Mouse (Mus musculus) ovary, adult 18-20 months (tissue): ENCODE measurements around the gene Troap.

Experiments used
- DNase-seq: peaks from one replicate; pipeline ENCODE4 v3.0.0; 2022; ENCODE audit warnings: low spot score, mixed read lengths

The Troap gene

DNA sequence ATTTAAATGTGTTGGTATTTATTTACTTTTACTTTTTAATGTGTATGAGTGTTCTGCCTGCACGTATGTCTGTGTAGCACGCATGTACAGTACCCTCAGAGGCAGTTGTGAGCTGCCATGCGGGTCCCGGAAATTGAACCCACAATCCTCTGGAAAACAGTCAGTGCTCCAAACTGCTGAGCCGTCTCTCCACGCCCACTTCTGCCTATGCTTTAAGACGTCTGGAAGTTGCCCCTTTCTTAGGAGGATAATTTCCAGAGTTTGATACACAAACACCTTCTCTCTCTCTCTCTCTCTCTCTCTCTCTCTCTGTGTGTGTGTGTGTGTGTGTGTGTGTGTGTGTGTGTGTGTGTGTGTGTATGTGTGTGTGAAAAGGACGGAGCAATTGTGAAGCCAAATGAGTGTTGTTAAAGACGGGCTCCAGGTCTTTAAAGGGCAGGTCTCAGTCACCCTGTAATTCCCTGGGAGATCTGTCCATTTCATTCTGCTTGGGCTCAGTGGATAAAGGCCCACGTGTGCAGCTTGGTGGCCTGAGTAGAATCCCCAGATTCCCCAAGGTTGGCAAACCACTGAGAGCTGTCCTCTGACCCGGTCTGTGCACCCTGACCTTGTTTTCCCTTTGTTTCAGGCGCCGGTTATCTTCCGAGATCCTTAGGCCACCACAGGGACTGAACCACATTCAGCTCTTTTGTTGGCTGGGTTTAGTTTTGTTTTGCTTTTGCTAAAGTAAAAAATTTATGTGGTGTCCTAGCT is 40.1 kb downstream of the Troap start:
- peak; percentile 41 for DNase-seq

DNA sequence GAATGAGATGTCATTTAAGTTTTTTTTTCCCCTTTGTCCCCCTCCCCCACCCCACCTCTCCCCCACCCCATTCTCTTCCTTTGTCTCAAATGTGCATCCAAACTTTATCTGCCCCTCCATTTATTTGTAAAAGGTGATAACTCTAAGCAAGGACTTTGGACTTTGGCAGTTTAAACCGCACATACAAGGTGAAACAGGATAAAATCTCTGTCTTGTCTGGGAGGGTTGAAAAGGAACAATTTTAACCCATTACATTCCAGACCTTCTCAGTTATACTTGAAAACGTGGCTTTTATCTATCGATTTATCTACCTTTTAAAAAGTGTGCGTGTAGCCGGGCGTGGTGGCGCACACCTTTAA is 40.7 kb downstream of the Troap start:
- no peak for DNase-seq

DNA sequence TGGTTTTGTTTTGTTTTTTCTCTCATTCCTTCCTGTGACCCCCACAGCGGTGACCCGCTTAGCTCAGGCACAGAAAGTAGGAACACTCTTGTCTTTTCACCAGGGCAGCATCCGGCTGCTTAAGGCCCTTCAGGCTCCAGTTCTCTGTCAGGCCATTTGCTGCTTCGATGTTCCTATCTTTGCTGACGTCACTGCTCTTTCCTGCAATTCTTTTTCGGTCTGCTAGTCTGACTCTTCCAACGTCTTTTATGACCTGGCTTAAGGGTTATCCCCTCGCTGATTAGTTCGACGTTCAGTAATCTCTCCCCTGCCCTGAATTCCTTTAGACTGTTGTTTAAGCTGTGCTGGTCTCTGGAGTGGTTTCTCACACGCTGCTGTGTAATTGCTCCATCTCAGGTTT is 42.2 kb downstream of the Troap start:
- no peak for DNase-seq

DNA sequence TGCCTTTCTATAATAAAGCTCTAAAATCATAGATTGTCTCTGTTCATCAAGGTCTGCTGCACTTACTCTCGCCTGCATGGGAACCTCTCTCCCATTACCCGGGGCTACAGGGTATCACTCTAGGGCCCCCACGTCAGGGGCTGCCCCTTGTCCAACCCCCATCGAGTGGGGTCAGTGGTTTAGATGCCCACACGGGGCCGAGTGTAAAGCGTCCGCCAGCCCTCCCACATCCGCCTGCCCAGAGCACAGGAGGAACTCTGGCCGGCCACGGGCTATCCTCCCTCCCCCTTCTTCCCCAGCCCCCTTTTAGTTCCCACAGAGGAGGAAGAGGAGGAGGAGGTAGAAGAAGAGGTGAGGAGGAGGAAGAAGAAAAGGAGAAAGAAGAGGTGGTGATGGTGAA is 46.4 kb downstream of the Troap start:
- no peak for DNase-seq

DNA sequence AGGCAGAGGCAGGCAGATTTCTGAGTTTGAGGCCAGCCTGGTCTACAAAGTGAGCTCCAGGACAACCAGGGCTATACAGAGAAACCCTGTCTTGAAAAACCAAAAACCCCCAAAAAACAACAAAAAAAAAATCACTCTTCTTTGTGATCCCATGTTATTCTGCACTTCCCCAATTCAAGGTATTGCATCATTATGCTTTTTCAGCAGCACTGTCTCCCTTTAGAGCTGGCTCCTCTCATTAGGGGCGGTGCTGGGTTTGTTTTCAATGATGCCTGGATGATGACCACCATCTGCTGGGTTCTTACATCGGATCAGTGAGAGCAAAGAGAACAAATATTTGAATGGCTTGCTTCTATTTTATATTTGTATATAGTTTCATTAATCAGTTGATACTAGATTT is 48.3 kb downstream of the Troap start:
- no peak for DNase-seq

DNA sequence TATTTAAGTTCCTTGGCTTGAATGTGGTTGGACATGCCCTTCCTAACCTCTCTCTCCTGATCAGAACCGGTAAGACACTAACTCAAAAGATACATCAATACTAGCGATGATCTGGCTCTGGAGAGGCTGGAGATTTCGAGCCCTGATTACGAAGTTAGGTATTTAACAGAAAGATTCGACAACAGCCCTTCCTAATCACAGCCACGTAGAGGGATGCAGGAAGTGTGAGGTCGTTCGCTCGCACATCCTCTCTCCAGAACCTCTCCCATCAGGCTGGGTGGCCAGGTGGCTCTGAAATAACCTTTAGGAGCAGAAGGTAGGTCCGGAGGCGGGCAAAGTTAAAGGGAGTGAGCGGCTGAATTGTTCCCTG is 51.3 kb downstream of the Troap start, which contains the start of gene Spats2:
Gene Spats2, plus strand, starts transcription at position 206 of the 370 bp plus-strand sequence.
- no peak for DNase-seq

DNA sequence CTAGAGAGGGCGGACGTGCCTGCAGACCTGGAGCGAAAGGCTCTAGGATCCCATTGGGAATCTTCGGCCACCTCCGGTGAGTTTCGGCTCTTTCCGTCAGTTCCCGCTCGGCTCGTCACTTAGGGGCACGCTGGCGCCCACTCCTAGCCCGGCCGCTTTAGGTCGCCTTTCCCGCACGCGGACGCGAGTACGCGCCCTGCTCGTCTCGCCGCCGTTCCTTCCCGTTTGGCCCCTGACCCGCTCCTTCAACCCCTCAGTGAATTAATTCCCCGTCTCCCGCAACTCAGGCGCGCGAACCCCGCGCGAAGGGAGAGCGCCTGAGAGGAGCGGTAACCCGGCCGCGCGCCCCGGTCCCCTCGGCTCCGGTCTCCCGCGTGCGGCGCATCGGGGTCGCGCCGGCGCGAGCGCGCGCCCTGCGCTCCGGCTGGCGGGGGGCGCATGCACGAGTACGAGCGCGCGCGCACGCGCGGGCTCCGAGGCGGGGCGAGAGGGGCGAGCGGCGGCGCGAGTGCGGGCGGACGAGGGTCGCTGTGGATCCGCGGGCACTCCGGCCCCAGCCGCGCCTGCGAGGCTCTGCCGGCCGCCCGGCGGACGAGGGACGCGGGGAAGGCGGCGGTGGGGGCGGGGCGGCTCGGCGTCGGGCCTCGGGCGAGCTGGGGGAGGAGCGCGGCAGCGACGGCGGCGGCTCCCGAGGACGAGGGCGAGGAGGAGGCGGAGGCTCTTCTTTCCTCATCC is 51.9 kb downstream of the Troap start:
- DNase-seq: peak; percentile 78

DNA sequence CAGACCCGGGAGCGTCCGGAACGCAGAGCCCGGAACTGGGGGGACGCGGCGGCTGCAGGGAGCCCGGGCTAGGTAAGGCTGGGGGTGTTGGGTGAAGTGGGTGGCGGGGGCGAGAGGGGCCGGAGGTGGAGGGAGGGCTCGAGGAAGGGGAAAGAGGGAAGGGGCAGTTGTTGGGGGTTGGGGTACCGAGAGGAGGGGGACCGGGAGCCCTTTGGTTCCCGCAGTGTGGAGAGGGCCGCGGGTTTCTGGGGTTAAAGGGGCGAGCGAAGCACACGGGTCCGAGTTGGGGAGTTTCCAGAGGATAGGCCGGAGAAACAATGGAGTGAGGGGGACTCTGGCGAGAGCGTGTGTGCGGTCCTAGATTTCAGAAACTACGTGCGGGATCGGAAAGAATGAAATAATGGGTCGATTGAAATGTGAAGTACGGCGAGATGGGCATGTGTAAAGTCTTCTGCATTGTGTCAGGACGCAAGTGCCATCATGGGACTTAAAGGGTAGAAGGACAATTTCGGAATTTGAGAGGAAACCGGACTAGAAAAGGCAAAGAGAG is 52.5 kb downstream of the Troap start:
- DNase-seq: no peak

DNA sequence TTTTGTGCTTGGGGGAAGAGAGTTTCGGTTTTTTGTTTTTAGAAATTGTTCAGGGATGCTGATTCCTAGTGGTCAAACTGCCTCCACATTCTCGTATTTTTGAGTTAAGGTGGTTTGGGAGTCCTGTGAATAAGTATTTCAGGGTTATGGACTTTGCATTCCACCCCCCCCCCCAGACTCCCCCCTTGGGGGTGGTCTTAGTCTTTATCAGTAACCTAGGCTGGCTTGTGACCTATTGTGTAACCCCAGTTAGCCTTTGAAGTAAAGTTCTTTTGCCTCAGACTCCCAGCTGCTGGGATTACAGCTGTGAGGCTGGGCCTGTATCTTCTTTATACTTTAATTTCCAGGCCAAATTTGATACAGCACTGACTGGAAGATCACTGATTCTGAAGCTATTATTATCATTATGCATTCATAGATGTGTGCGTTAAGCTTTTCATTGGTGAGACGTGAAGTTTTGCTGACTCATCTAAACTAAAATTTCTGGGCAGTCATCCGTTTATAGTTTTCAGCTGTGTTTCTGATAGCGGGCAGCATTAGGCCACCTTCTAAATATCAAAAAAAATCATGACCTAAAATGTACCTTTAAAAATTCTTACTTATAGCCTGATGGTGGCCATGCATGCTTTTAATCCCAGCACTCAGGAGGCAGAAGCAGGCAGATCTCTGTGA is 53.6 kb downstream of the Troap start:
- DNase-seq: no peak

DNA sequence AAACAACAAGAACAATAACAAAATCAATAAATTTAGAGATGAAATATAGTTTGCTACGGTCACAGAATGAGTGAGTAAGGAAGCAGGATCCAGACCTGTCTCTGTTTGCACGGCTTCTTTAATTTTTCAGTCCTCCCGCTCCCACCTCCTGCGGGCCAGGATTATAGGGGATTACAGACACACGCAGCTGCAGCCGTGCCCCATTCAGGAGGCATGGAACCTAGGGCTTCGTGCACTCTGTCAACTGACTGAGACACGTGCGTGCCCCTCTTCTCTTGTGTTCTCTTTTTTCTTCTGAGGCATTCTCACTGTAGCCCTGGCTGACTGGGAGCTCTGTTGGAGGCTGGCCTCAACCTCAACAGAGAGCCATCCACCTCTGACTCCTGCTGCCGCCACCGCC is 55.1 kb downstream of the Troap start:
- DNase-seq: no peak

DNA sequence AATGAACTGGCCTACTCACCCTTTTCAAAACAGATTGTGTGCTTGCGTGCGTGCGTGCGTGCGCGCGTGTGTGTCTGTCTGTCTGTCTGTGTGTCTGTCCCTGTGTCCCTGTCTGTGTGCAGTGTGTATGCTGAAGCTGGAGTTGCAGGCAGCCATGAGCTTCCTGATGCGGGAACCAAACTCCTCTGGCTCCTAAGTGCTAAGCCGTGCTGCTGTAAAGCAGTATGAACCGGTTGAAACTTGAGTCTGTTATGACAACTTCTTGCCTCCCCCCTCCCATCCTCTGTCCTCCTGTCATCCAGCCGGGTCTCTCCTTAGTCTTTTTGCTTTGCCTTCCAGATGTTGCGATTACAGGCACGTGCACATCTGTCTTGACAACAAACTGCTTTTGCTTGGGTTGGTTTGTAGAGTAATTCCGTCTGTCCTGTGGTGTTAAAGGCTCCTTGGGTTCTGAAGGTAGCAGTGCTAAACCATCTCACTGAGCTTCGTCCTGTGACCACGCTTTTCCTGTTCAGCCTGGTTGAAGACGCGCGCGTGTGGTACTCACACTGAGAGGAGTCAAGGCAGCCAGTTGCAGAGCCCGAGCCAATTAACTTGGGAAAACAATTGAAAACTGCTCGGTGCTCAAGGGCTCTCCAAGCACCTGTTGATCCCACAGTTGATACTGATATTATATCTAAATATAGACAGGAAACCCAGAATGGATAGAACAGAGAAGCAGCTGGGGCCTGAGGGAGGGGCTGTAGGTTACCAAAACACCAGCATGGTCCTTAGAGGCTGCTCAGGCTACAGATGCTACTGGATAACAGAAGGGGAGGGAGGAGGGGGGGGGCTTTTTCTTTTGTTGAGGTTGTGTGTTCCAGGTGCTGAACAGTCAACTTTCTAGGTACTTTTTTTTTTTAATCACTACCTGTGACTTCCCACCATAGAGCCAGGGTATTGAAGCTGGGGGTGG is 55.9 kb downstream of the Troap start:
- DNase-seq: no peak
